Mouse (Mus musculus) G1E (cell line): ENCODE results near the gene Cyth4. TPM values are rescaled to one million over a fixed set of nuclear protein-coding genes. Genes with fewer than 3 reads are reported as not detected.

Experiments
- ATAC-seq: 2 replicates; pipeline ENCODE4 v1.8.0; 2016; ENCODE audit warnings: mild to moderate bottlenecking; ENCODE audit not compliant: insufficient number of reproducible peaks, poor library complexity, low FRiP score, severe bottlenecking; ENCODE audit errors: extremely low read depth
- DNase-seq: peaks from one replicate; pipeline ENCODE4 v3.0.0; 2012; ENCODE audit warnings: low spot score
- H3K27me3 ChIP-seq: 2 replicates; pipeline ENCODE4 v1.6.1; 2012; ENCODE audit warnings: mild to moderate bottlenecking, low read length, inconsistent platforms; ENCODE audit not compliant: insufficient read depth
- H3K36me3 ChIP-seq: replicated peaks from 2 replicates; pipeline ENCODE3; 2012; ENCODE audit warnings: mild to moderate bottlenecking, inconsistent platforms
- H3K4me1 ChIP-seq: 2 replicates; pipeline ENCODE4 v1.6.1; 2012; ENCODE audit warnings: low read depth, low read length, inconsistent platforms, mixed read lengths; ENCODE audit not compliant: insufficient read depth
- H3K4me3 ChIP-seq: 2 replicates; pipeline ENCODE4 v1.5.1; 2012; ENCODE audit warnings: low read depth, mild to moderate bottlenecking, inconsistent platforms, low read length, moderate library complexity, mixed read lengths
- H3K9me3 ChIP-seq: replicated peaks from 2 replicates; pipeline ENCODE4 v1.6.1; 2012; ENCODE audit warnings: inconsistent platforms
- CTCF ChIP-seq: IDR thresholded peaks from 2 replicates; pipeline ENCODE4 v1.5.1; 2012; ENCODE audit warnings: low read depth, low read length, inconsistent platforms, mixed read lengths
- GATA1 ChIP-seq: IDR thresholded peaks from 2 replicates; pipeline ENCODE4 v1.6.1; 2012; ENCODE audit warnings: borderline replicate concordance, low read length, inconsistent platforms, mixed read lengths
- GATA2 ChIP-seq: IDR thresholded peaks from 2 replicates; pipeline ENCODE4 v1.6.1; 2012; ENCODE audit warnings: low read depth, low read length, inconsistent platforms, borderline replicate concordance
- POLR2AphosphoS5 ChIP-seq: IDR thresholded peaks from 2 replicates; pipeline ENCODE4 v1.6.1; 2012; ENCODE audit warnings: low read depth, low read length, inconsistent platforms; ENCODE audit not compliant: insufficient replicate concordance
- TAL1 ChIP-seq: conservative IDR thresholded peaks from 2 replicates; pipeline ENCODE4 v1.6.1; 2012; ENCODE audit warnings: low read depth, low read length, inconsistent platforms, mixed read lengths
- polyA plus RNA-seq: library from polyadenylated mRNA; stranded (reverse); fragments of >175 nt; gene quantifications from 2 replicates; pipeline ENCODE4 v1.2.3, GENCODE M21; 2012
- total RNA-seq, 2 experiments: library from RNA; stranded (forward) in 1 of 2; stranded (reverse) in 1 of 2; fragments of 200-1000 nt in 1 of 2; fragments of >200 nt in 1 of 2; fragmentation: Nextera tagmentation in 1 of 2; gene quantifications; 2 replicates each; pipeline ENCODE4 v1.2.3; 2014 to 2017

The Cyth4 gene
- total and polyA plus RNA-seq, 3 experiments, result 0.26 to 1.4 TPM; not detected in 1

- peaks cover 19% of the 10 kb centered on the region; the same call in 1 of the 2 replicates for H3K27me3 ChIP-seq
- H3K4me3 ChIP-seq, result no peak overlapping the region
- no peak for ATAC-seq
- no peaks in the 10 kb centered on the region for H3K9me3 ChIP-seq
- no peak for DNase-seq
- TF ChIP-seq GATA2, result no peak
- TF ChIP-seq TAL1, result no peak
- TF ChIP-seq CTCF, result no peak
- TF ChIP-seq GATA1, result no peak
- TF ChIP-seq POLR2AphosphoS5, result no peak
- no peaks in the 10 kb centered on the region for H3K4me1 ChIP-seq
- H3K36me3 ChIP-seq, result no peaks in the 10 kb centered on the region
Measured at GRCm38 (mm10) chr15:78624431-78624950, 27.6 kb downstream of the Cyth4 start.

- Histone ChIP-seq H3K4me1 (no peaks in the 10 kb centered on the region), H3K36me3 (no peaks in the 10 kb centered on the region), H3K27me3 (peaks cover 19% of the 10 kb centered on the region; the same call in 1 of the 2 replicates), H3K9me3 (no peaks in the 10 kb centered on the region), H3K4me3 (no peak overlapping the region)
- ATAC-seq (no peak), DNase-seq (no peak)
- TF ChIP-seq TAL1 (no peak), CTCF (no peak)
Measured at GRCm38 (mm10) chr15:78624961-78625360, 28.1 kb downstream of the Cyth4 start.

GRCm38 (mm10) chr15:78626285-78626684, 29.4 kb downstream of the Cyth4 start:
- no peaks in the 10 kb centered on the region for H3K9me3 ChIP-seq
- DNase-seq, result no peak
- TF ChIP-seq TAL1 (no peak), POLR2AphosphoS5 (no peak), GATA2 (no peak), CTCF (no peak), GATA1 (no peak)
- no peaks in the 10 kb centered on the region for H3K4me1 ChIP-seq
- no peaks in the 10 kb centered on the region for H3K36me3 ChIP-seq
- ATAC-seq, result no peak
- H3K4me3 ChIP-seq, result no peak overlapping the region
- H3K27me3 ChIP-seq, result peaks cover 25% of the 10 kb centered on the region; the same call in 1 of the 2 replicates

- H3K36me3 ChIP-seq, result no peaks in the 10 kb centered on the region
- H3K4me3 ChIP-seq, result no peak overlapping the region
- TF ChIP-seq GATA1, result no peak
- TF ChIP-seq CTCF, result no peak
- no peak for TF ChIP-seq TAL1
- TF ChIP-seq GATA2, result no peak
- no peak for TF ChIP-seq POLR2AphosphoS5
- peaks cover 22% of the 10 kb centered on the region; the same call in 1 of the 2 replicates for H3K27me3 ChIP-seq
- no peak for DNase-seq
- no peak for ATAC-seq
- no peaks in the 10 kb centered on the region for H3K4me1 ChIP-seq
- no peaks in the 10 kb centered on the region for H3K9me3 ChIP-seq
Measured at GRCm38 (mm10) chr15:78632387-78632786, 35.5 kb downstream of the Cyth4 start.

- Histone ChIP-seq H3K9me3 (no peaks in the 10 kb centered on the region), H3K27me3 (peaks cover 22% of the 10 kb centered on the region; the same call in 1 of the 2 replicates), H3K36me3 (no peaks in the 10 kb centered on the region), H3K4me3 (no peak overlapping the region), H3K4me1 (no peaks in the 10 kb centered on the region)
- DNase-seq (no peak), ATAC-seq (no peak)
- no peak for TF ChIP-seq POLR2AphosphoS5
- no peak for TF ChIP-seq GATA2
- TF ChIP-seq TAL1, result no peak
- no peak for TF ChIP-seq CTCF
- no peak for TF ChIP-seq GATA1
Measured at GRCm38 (mm10) chr15:78633413-78633812, 36.6 kb downstream of the Cyth4 start.

- H3K27me3 ChIP-seq, result peaks cover 19% of the 10 kb centered on the region; the same call in 1 of the 2 replicates
- H3K4me1 ChIP-seq, result no peaks in the 10 kb centered on the region
- no peaks in the 10 kb centered on the region for H3K36me3 ChIP-seq
- DNase-seq, result no peak
- no peak for TF ChIP-seq TAL1
- TF ChIP-seq GATA2, result no peak
- TF ChIP-seq CTCF, result no peak
- TF ChIP-seq GATA1, result no peak
- no peak for TF ChIP-seq POLR2AphosphoS5
- no peak for ATAC-seq
- no peak overlapping the region for H3K4me3 ChIP-seq
- H3K9me3 ChIP-seq, result no peaks in the 10 kb centered on the region
Measured at GRCm38 (mm10) chr15:78634095-78634737, 37.4 kb downstream of the Cyth4 start.

GRCm38 (mm10) chr15:78635231-78635630, 38.4 kb downstream of the Cyth4 start:
- H3K27me3 ChIP-seq, result peaks cover 19% of the 10 kb centered on the region; the same call in 1 of the 2 replicates
- no peaks in the 10 kb centered on the region for H3K4me1 ChIP-seq
- ATAC-seq (no peak), DNase-seq (no peak)
- no peaks in the 10 kb centered on the region for H3K9me3 ChIP-seq
- H3K36me3 ChIP-seq, result no peaks in the 10 kb centered on the region
- no peak for TF ChIP-seq POLR2AphosphoS5
- no peak for TF ChIP-seq TAL1
- no peak for TF ChIP-seq GATA2
- no peak for TF ChIP-seq CTCF
- no peak for TF ChIP-seq GATA1
- H3K4me3 ChIP-seq, result no peak overlapping the region
